Mouse (Mus musculus) bone marrow macrophage, adult 2 months (primary cell): ENCODE data around the gene Igf2bp3.

Experiments used
- CTCF ChIP-seq: IDR thresholded peaks from 2 replicates; pipeline ENCODE4 v1.5.1; 2012; ENCODE audit warnings: low read depth, mild to moderate bottlenecking, low read length, moderate library complexity
- POLR2A ChIP-seq: IDR thresholded peaks from 2 replicates; pipeline ENCODE4 v1.6.1; 2012; ENCODE audit warnings: mild to moderate bottlenecking, low read depth, low read length, borderline replicate concordance

DNA sequence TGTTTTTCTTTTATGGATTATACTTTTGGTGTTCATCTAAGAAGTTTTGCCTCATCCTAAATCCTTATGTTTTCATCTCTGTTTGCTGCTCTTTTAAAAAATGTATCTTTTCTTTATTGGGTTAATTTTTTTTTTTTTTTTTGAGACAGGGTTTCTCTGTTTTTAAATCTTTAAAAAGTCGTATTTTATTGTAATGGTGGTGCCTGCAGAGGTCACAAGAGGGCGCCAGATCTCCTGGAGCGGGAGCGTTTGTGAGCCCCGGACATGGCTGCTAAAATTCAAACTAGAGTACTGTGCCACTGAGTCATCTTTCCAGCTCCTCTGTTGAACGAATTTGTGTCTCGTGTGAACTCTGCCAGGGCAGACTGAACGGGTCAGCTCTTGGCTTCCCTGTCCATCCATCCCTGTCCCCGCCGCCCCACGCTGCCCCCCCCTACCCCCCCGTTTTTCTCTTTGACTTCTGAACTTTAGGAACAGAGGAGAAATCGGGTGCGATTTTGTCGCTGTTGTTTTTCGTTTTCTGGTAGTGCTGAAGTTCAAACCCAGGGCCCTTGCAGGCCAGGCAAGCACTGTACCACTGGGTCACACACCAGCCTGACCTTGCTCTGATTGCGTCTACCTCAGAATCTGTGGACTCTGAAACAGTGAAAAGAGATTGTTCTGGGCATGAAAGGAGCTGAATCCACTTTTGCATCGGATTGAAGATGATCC, 175.1 kb downstream of the Igf2bp3 start:
- TF ChIP-seq POLR2A (no peak), CTCF (peak; percentile 49; the same call in 1 of the 2 replicates)
